ENCODE assay signal across 25 mouse cellular contexts in the genomic region with DNA sequence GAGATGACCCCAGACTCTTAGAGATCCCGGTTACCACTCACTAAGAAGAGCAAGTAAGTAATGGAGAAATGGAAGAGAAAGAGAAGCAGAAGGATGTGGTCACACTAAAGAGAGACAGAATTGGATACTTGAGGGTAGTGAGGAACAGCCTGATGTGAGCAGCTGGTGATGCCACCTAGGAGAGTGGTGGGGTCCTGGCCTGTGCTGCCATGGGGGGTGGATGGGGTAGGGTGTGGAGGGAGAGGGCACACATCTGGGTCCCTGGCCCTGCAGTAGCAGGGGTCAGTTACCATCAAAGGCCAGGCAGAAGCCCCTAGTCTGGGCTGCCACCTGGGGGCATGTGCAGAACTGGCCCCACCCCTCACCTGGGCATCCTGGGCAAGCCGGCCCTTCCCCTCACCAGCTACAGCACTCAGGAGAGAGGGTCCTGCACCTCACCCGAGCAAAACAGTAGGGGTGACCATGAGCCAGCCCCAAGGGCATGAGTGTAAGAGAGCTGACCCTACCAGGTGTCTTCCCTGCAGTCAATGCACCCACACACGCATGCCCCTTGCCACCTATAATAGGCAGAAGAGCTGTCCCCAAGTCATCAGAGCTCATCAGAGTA. TPM values are rescaled to one million over a fixed set of nuclear protein-coding genes. Genes with fewer than 3 reads are reported as not detected.
DNase-seq lines count a peak whose midpoint lies in the region; ATAC-seq and TF ChIP-seq lines count a peak whose summit lies in the region.
"Had no signal": no experiment of that assay in that cellular context is flagged by ENCODE, and none has a peak within 500 bp of the region (broad histone marks: within the 10 kb centered on the region; RNA-seq: fewer than 3 reads in every experiment).

No protein-coding gene starts in this region.

- no peak for TF ChIP-seq EP300 in liver, postnatal 0 days (IDR thresholded peaks at IDR 0.05; ENCODE audit: low read depth)
- no peak for TF ChIP-seq EP300 in MEL (IDR thresholded peaks at IDR 0.05; ENCODE audit: low read depth in 1 of 2, low read length in 2 of 2)

- peaks cover 43% of the 10 kb centered on the region for H3K79me2 ChIP-seq in MEL (ENCODE audit: control insufficient read depth, insufficient read depth, low read length, poor library complexity)

- peak overlapping the region; percentile 38; the same call in 1 of the 2 replicates for H3K9ac ChIP-seq in liver, embryonic 12.5 days
- H3K9ac ChIP-seq in liver, postnatal 0 days (replicated peaks): no peak overlapping the region
- H3K9ac ChIP-seq in MEL (ENCODE audit: control insufficient read depth, low read depth, low read length, poor library complexity, severe bottlenecking): peak overlapping the region; percentile 5
- H3K9ac ChIP-seq: neural tube, embryonic 12.5 days had no signal

- H3K9me3 ChIP-seq in liver, embryonic 12.5 days (replicated peaks): no peaks in the 10 kb centered on the region
- no peaks in the 10 kb centered on the region for H3K9me3 ChIP-seq in liver, postnatal 0 days (ENCODE audit: low read length)
- H3K9me3 ChIP-seq in MEL (replicated peaks; ENCODE audit: insufficient read depth, low read length): no peaks in the 10 kb centered on the region
- H3K9me3 ChIP-seq: neural tube, embryonic 12.5 days had no signal

- peaks cover 18% of the 10 kb centered on the region for H3K36me3 ChIP-seq in liver, embryonic 12.5 days
- 0 out of 2 replicates have a peak, but pooled peaks cover 2% of the 10 kb centered on the region for H3K36me3 ChIP-seq in liver, postnatal 0 days (replicated peaks; ENCODE audit: insufficient read depth, low read length)
- H3K36me3 ChIP-seq in MEL (ENCODE audit: control insufficient read depth in 1 of 2, insufficient read depth in 2 of 2, low read length in 2 of 2): peaks cover 6 to 11% of the 10 kb centered on the region in 2 experiments

- peak overlapping the region; percentile 51 for H3K4me2 ChIP-seq in liver, embryonic 12.5 days
- H3K4me2 ChIP-seq in liver, postnatal 0 days (ENCODE audit: low read depth, low read length): no peak overlapping the region
- H3K4me2 ChIP-seq: neural tube, embryonic 12.5 days had no signal

- H3K27me3 ChIP-seq in liver, embryonic 12.5 days (replicated peaks): no peaks in the 10 kb centered on the region
- H3K27me3 ChIP-seq in liver, postnatal 0 days (ENCODE audit: insufficient read depth, low read length): no peaks in the 10 kb centered on the region
- H3K27me3 ChIP-seq in MEL (ENCODE audit: control insufficient read depth in 1 of 2, insufficient read depth in 2 of 2, low read length in 2 of 2): no peaks in the 10 kb centered on the region
- H3K27me3 ChIP-seq: neural tube, embryonic 12.5 days had no signal

- no peak for TF ChIP-seq RAD21 in MEL (IDR thresholded peaks at IDR 0.05; ENCODE audit: low read depth, low read length)

- H3K27ac ChIP-seq in liver, embryonic 12.5 days: peak overlapping the region; percentile 62
- no peak overlapping the region for H3K27ac ChIP-seq in liver, postnatal 0 days (ENCODE audit: low read depth)
- H3K27ac ChIP-seq in MEL (ENCODE audit: control insufficient read depth, low read depth, low read length): peak overlapping the region; percentile 58
- H3K27ac ChIP-seq: neural tube, embryonic 12.5 days had no signal

- peak; percentile 30; the same call in 1 of the 2 replicates for ATAC-seq in liver, embryonic 12.5 days
- no peak for ATAC-seq in liver, postnatal 0 days
- peak; percentile 42; the same call in 1 of the 2 replicates for ATAC-seq in megakaryocyte-erythroid progenitor cell, adult 5-6 weeks (replicated peaks; ENCODE audit: low FRiP score, low TSS enrichment, poor library complexity, severe bottlenecking)
- ATAC-seq: forebrain, embryonic 16.5 days; lung, postnatal 0 days had no signal

- DNase-seq in heart, adult 11 months: peak; percentile 84
- no peak for DNase-seq in heart, postnatal 25 days (ENCODE audit: low spot score)
- DNase-seq in liver, postnatal 0 days: no peak
- no peak for DNase-seq in MEL (ENCODE audit: low read depth, low spot score)
- DNase-seq in gastrocnemius, postnatal 36 days: no peak
- DNase-seq: adrenal gland, postnatal 36 days; cerebellum, adult 11-12 months; kidney, adult 8-10 months; kidney, postnatal 25 days; spleen, adult 18-20 months; thymus, postnatal 25 days had no signal

- 73% methylated on average over 4 of the region's 4 CpGs for WGBS in liver, embryonic 12.5 days (ENCODE audit: insufficient replicate concordance)
- WGBS in liver, postnatal 0 days (ENCODE audit: insufficient replicate concordance): 85% methylated on average over 4 of the region's 4 CpGs

- intact Hi-C loops in heart, postnatal 25 days (cut with DNase I): no loop called here
- intact Hi-C loops in gastrocnemius, postnatal 36 days (cut with DNase I): no loop called here

- H3K4me1 ChIP-seq in liver, embryonic 12.5 days: peaks cover 43% of the 10 kb centered on the region
- H3K4me1 ChIP-seq in liver, postnatal 0 days (ENCODE audit: insufficient read depth): no peaks in the 10 kb centered on the region; the same call in 1 of the 2 replicates
- H3K4me1 ChIP-seq in MEL (ENCODE audit: control insufficient read depth in 1 of 2, insufficient read depth in 2 of 2, low read length in 2 of 2): peaks cover 13% of the 10 kb centered on the region in 2 experiments

- no peak for TF ChIP-seq POLR2A in MEL (IDR thresholded peaks at IDR 0.05; ENCODE audit: control insufficient read depth in 1 of 2, insufficient read depth in 1 of 2, low read depth in 1 of 2, low read length in 2 of 2, poor library complexity in 1 of 2)

- H3K4me3 ChIP-seq in liver, embryonic 12.5 days: no peak overlapping the region
- no peak overlapping the region for H3K4me3 ChIP-seq in liver, postnatal 0 days (ENCODE audit: low read depth, low read length)
- H3K4me3 ChIP-seq in MEL (ENCODE audit: control insufficient read depth in 1 of 2, insufficient read depth in 1 of 2, low read depth in 2 of 2, low read length in 2 of 2): peak overlapping the region in 1 of 2 experiments; percentile 1; a peak in 1 of 4 replicates
- H3K4me3 ChIP-seq: neural tube, embryonic 12.5 days had no signal

- TF ChIP-seq CTCF in liver, postnatal 0 days (IDR thresholded peaks at IDR 0.05; ENCODE audit: low read depth): no peak
- TF ChIP-seq CTCF in MEL (IDR thresholded peaks at IDR 0.05 in 2 of 3, conservative IDR thresholded peaks at IDR 0.05 in 1 of 3; ENCODE audit: control insufficient read depth in 1 of 3, insufficient read depth in 1 of 3, low read depth in 2 of 3, low read length in 3 of 3, poor library complexity in 1 of 3, severe bottlenecking in 1 of 3): no peak

TF ChIP-seq in MEL, 35 proteins besides CTCF, POLR2A, EP300 and RAD21 (continues in another document):
- TF ChIP-seq MXI1 (IDR thresholded peaks at IDR 0.05; ENCODE audit: low read depth, low read length) (no peak), MAFK (IDR thresholded peaks at IDR 0.05; ENCODE audit: borderline replicate concordance, low read depth, low read length) (no peak), ETS1 (IDR thresholded peaks at IDR 0.05; ENCODE audit: low read depth, low read length) (no peak), ZMIZ1 (IDR thresholded peaks at IDR 0.05; ENCODE audit: low read depth, low read length) (no peak), POLR2AphosphoS2 (IDR thresholded peaks at IDR 0.05; ENCODE audit: low read length) (no peak), GABPA (IDR thresholded peaks at IDR 0.05; ENCODE audit: low read depth, low read length) (no peak), ELF1 (IDR thresholded peaks at IDR 0.05; ENCODE audit: low read depth, low read length) (no peak), E2F4 (IDR thresholded peaks at IDR 0.05; ENCODE audit: borderline replicate concordance, low read depth, low read length) (no peak), TAL1 (IDR thresholded peaks at IDR 0.05; ENCODE audit: low read length) (no peak), GATA1 (IDR thresholded peaks at IDR 0.05; ENCODE audit: low read depth, low read length) (no peak), POLR2AphosphoS5 (IDR thresholded peaks at IDR 0.05; ENCODE audit: borderline replicate concordance, low read depth, low read length) (no peak), MEF2A (IDR thresholded peaks at IDR 0.05; ENCODE audit: extremely low read depth, insufficient replicate concordance, low read depth, low read length, poor library complexity, severe bottlenecking) (no peak), HCFC1 (IDR thresholded peaks at IDR 0.05; ENCODE audit: low read depth, low read length) (no peak)

RNA-seq across cellular contexts. Expression of gene Kdm1a, which starts 15.2 kb away (rescaled TPM):
- 10 to 100 TPM; 28.9 to 31.9 TPM for total RNA-seq in heart, postnatal 25 days (2021)
- 31.3 and 31.9 TPM in 2 replicates for polyA plus RNA-seq in liver, embryonic 12.5 days (2016; fragmentation: Nextera tagmentation; extraction: Ambion mirVana)
- 6.3 and 6.8 TPM in 2 replicates for polyA plus RNA-seq in liver, postnatal 0 days (2015; fragmentation: Nextera tagmentation; extraction: Ambion mirVana)
- total RNA-seq in MEL (2012; rRNA removed): 60.7 and 66.5 TPM in 2 replicates
- polyA plus RNA-seq in MEL (2012; ENCODE audit: insufficient read depth in 1 of 2, insufficient read length in 2 of 2, low read depth in 1 of 2, low replicate concordance in 2 of 2, missing spikeins in 1 of 2): 10 to 100 TPM in 1 of 2 experiments, not detected in 1; 90.1 TPM
- total RNA-seq in megakaryocyte-erythroid progenitor cell, adult 5-6 weeks (2014; fragmentation: Nextera tagmentation): 61.6 and 68.5 TPM in 2 replicates
- total RNA-seq in megakaryocyte-erythroid progenitor cell, adult 5-6 weeks (2017): 60.7 and 91.5 TPM in 2 replicates
- 10 to 100 TPM; 14.7 to 20.4 TPM for total RNA-seq in gastrocnemius, postnatal 36 days (2021)

RNA-seq across cellular contexts. Expression of gene Tex46, which starts 22.9 kb away (rescaled TPM):
- total RNA-seq in heart, postnatal 25 days (2021): not detected
- not detected in 2 replicates for polyA plus RNA-seq in liver, embryonic 12.5 days (2016; fragmentation: Nextera tagmentation; extraction: Ambion mirVana)
- not detected in 2 replicates for polyA plus RNA-seq in liver, postnatal 0 days (2015; fragmentation: Nextera tagmentation; extraction: Ambion mirVana)
- not detected in 2 replicates for total RNA-seq in MEL (2012; rRNA removed)
- not detected for polyA plus RNA-seq in MEL (2012; ENCODE audit: insufficient read depth in 1 of 2, insufficient read length in 2 of 2, low read depth in 1 of 2, low replicate concordance in 2 of 2, missing spikeins in 1 of 2)
- total RNA-seq in megakaryocyte-erythroid progenitor cell, adult 5-6 weeks (2014; fragmentation: Nextera tagmentation): not detected in 2 replicates
- total RNA-seq in megakaryocyte-erythroid progenitor cell, adult 5-6 weeks (2017): not detected in 2 replicates
- total RNA-seq in gastrocnemius, postnatal 36 days (2021): not detected
- total RNA-seq: adrenal gland, postnatal 36 days; gastrocnemius, postnatal 4 days; layer of hippocampus, adult 8-10 months; left cerebral cortex, postnatal 25 days; monocyte, adult 5-6 weeks had no signal
- polyA plus RNA-seq: embryonic facial prominence, embryonic 11.5 days; forebrain, embryonic 16.5 days; heart, embryonic 16.5 days; hindbrain, embryonic 11.5 days; intestine, embryonic 14.5 days; limb, embryonic 14.5 days; lung, postnatal 0 days; neural tube, embryonic 12.5 days had no signal

RNA-seq across cellular contexts. Expression of gene Lactbl1, which starts 35.1 kb away (rescaled TPM):
- not detected for total RNA-seq in heart, postnatal 25 days (2021)
- polyA plus RNA-seq in liver, embryonic 12.5 days (2016; fragmentation: Nextera tagmentation; extraction: Ambion mirVana): not detected in 2 replicates
- not detected in 2 replicates for polyA plus RNA-seq in liver, postnatal 0 days (2015; fragmentation: Nextera tagmentation; extraction: Ambion mirVana)
- total RNA-seq in MEL (2012; rRNA removed): not detected in 2 replicates
- not detected for polyA plus RNA-seq in MEL (2012; ENCODE audit: insufficient read depth in 1 of 2, insufficient read length in 2 of 2, low read depth in 1 of 2, low replicate concordance in 2 of 2, missing spikeins in 1 of 2)
- 0.44 TPM in 1 of 2 replicates, not detected in the other for total RNA-seq in megakaryocyte-erythroid progenitor cell, adult 5-6 weeks (2014; fragmentation: Nextera tagmentation)
- total RNA-seq in megakaryocyte-erythroid progenitor cell, adult 5-6 weeks (2017): 0.27 TPM in 1 of 2 replicates, not detected in the other
- not detected for total RNA-seq in gastrocnemius, postnatal 36 days (2021)
- total RNA-seq: adrenal gland, postnatal 36 days; gastrocnemius, postnatal 4 days; left cerebral cortex, postnatal 25 days; monocyte, adult 5-6 weeks had no signal
- polyA plus RNA-seq: embryonic facial prominence, embryonic 11.5 days; hindbrain, embryonic 11.5 days; intestine, embryonic 14.5 days; lung, postnatal 0 days; neural tube, embryonic 12.5 days had no signal
